Mouse (Mus musculus): ENCODE results near the gene Lrrc20. TPM values are rescaled to one million over a fixed set of nuclear protein-coding genes. Genes with fewer than 3 reads are reported as not detected.
A peak's percentile ranks its signal among the peaks of the same experiment; 100 is the strongest.

Gene Lrrc20
- polyA plus RNA-seq, 1 experiment: not detected

GRCm38 (mm10) chr10:61482771-61483170, 7.2 kb downstream of the Lrrc20 start:
- H3K27ac ChIP-seq (ENCODE audit: insufficient read depth, low read depth, low read length): no peak overlapping the region
- 92% methylated on average over 7 of the region's 7 CpGs for WGBS
- no peak overlapping the region for H3K4me3 ChIP-seq (ENCODE audit: insufficient read depth, low read depth, low read length)
- TF ChIP-seq POLR2A (IDR thresholded peaks at IDR 0.05; ENCODE audit: insufficient read depth, low read depth, low read length): no peak
- no peak for TF ChIP-seq CTCF (IDR thresholded peaks at IDR 0.05; ENCODE audit: insufficient read depth, low read depth, low read length)
- peaks cover 4% of the 10 kb centered on the region; the same call in 1 of the 2 replicates for H3K4me1 ChIP-seq (ENCODE audit: control insufficient read depth, insufficient read depth, low read length)

- 83% methylated on average over 11 of the region's 11 CpGs for WGBS
These were observed 9.2 kb downstream of the Lrrc20 start for GRCm38 (mm10) chr10:61484801-61485200.

GRCm38 (mm10) chr10:61486551-61487339, 11.1 kb downstream of the Lrrc20 start:
- H3K4me3 ChIP-seq (ENCODE audit: insufficient read depth, low read depth, low read length): no peak overlapping the region
- peaks cover 5% of the 10 kb centered on the region; the same call in 1 of the 2 replicates for H3K4me1 ChIP-seq (ENCODE audit: control insufficient read depth, insufficient read depth, low read length)
- no peak for TF ChIP-seq CTCF (IDR thresholded peaks at IDR 0.05; ENCODE audit: insufficient read depth, low read depth, low read length)
- no peak for TF ChIP-seq POLR2A (IDR thresholded peaks at IDR 0.05; ENCODE audit: insufficient read depth, low read depth, low read length)
- WGBS: 82% methylated on average over 8 of the region's 8 CpGs
- H3K27ac ChIP-seq (ENCODE audit: insufficient read depth, low read depth, low read length): no peak overlapping the region

More at GRCm38 (mm10) chr10:61484801-61485200, 9.2 kb downstream of the Lrrc20 start:
- Histone ChIP-seq H3K4me1 (ENCODE audit: control insufficient read depth, insufficient read depth, low read length) (peaks cover 4% of the 10 kb centered on the region; the same call in 1 of the 2 replicates), H3K27ac (ENCODE audit: insufficient read depth, low read depth, low read length) (no peak overlapping the region), H3K4me3 (ENCODE audit: insufficient read depth, low read depth, low read length) (no peak overlapping the region)
- TF ChIP-seq CTCF (IDR thresholded peaks at IDR 0.05; ENCODE audit: insufficient read depth, low read depth, low read length) (no peak), POLR2A (IDR thresholded peaks at IDR 0.05; ENCODE audit: insufficient read depth, low read depth, low read length) (no peak)

GRCm38 (mm10) chr10:61488522-61489110, 13.0 kb downstream of the Lrrc20 start:
- TF ChIP-seq CTCF (IDR thresholded peaks at IDR 0.05; ENCODE audit: insufficient read depth, low read depth, low read length) (no peak), POLR2A (IDR thresholded peaks at IDR 0.05; ENCODE audit: insufficient read depth, low read depth, low read length) (no peak)
- 90% methylated on average over 6 of the region's 6 CpGs for WGBS

GRCm38 (mm10) chr10:61491573-61491972, 16.0 kb downstream of the Lrrc20 start:
- Histone ChIP-seq H3K4me1 (ENCODE audit: control insufficient read depth, insufficient read depth, low read length) (peaks cover 6% of the 10 kb centered on the region), H3K27ac (ENCODE audit: insufficient read depth, low read depth, low read length) (no peak overlapping the region), H3K4me3 (ENCODE audit: insufficient read depth, low read depth, low read length) (no peak overlapping the region)
- WGBS: 48% methylated on average over 8 of the region's 8 CpGs
- TF ChIP-seq CTCF (IDR thresholded peaks at IDR 0.05; ENCODE audit: insufficient read depth, low read depth, low read length) (no peak), POLR2A (IDR thresholded peaks at IDR 0.05; ENCODE audit: insufficient read depth, low read depth, low read length) (no peak)

More at GRCm38 (mm10) chr10:61488522-61489110, 13.0 kb downstream of the Lrrc20 start:
- Histone ChIP-seq H3K27ac (ENCODE audit: insufficient read depth, low read depth, low read length) (no peak overlapping the region), H3K4me1 (ENCODE audit: control insufficient read depth, insufficient read depth, low read length) (peaks cover 7% of the 10 kb centered on the region; the same call in 1 of the 2 replicates), H3K4me3 (ENCODE audit: insufficient read depth, low read depth, low read length) (no peak overlapping the region)

- Histone ChIP-seq H3K4me1 (ENCODE audit: control insufficient read depth, insufficient read depth, low read length) (peaks cover 6% of the 10 kb centered on the region), H3K27ac (ENCODE audit: insufficient read depth, low read depth, low read length) (no peak overlapping the region), H3K4me3 (ENCODE audit: insufficient read depth, low read depth, low read length) (no peak overlapping the region)
- TF ChIP-seq CTCF (IDR thresholded peaks at IDR 0.05; ENCODE audit: insufficient read depth, low read depth, low read length): peak; percentile 88
- no peak for TF ChIP-seq POLR2A (IDR thresholded peaks at IDR 0.05; ENCODE audit: insufficient read depth, low read depth, low read length)
- 16% methylated on average over 11 of the region's 11 CpGs for WGBS
These were observed 16.4 kb downstream of the Lrrc20 start for GRCm38 (mm10) chr10:61492040-61492439.

- Histone ChIP-seq H3K4me1 (ENCODE audit: control insufficient read depth, insufficient read depth, low read length) (peaks cover 6% of the 10 kb centered on the region), H3K4me3 (ENCODE audit: insufficient read depth, low read depth, low read length) (no peak overlapping the region), H3K27ac (ENCODE audit: insufficient read depth, low read depth, low read length) (no peak overlapping the region)
- 75% methylated on average over 4 of the region's 4 CpGs for WGBS
- TF ChIP-seq POLR2A (IDR thresholded peaks at IDR 0.05; ENCODE audit: insufficient read depth, low read depth, low read length): no peak
- TF ChIP-seq CTCF (IDR thresholded peaks at IDR 0.05; ENCODE audit: insufficient read depth, low read depth, low read length): no peak
These were observed 19.9 kb downstream of the Lrrc20 start for GRCm38 (mm10) chr10:61495461-61495860.

- Histone ChIP-seq H3K27ac (ENCODE audit: insufficient read depth, low read depth, low read length) (no peak overlapping the region), H3K4me1 (ENCODE audit: control insufficient read depth, insufficient read depth, low read length) (peaks cover 6% of the 10 kb centered on the region), H3K4me3 (ENCODE audit: insufficient read depth, low read depth, low read length) (no peak overlapping the region)
- TF ChIP-seq CTCF (IDR thresholded peaks at IDR 0.05; ENCODE audit: insufficient read depth, low read depth, low read length) (no peak), POLR2A (IDR thresholded peaks at IDR 0.05; ENCODE audit: insufficient read depth, low read depth, low read length) (no peak)
- 67% methylated on average over 9 of the region's 9 CpGs for WGBS
These were observed 20.6 kb downstream of the Lrrc20 start for GRCm38 (mm10) chr10:61496231-61496630.

All from olfactory bulb, adult 2 months (tissue).